ENCODE assay signal across 8 mouse cellular contexts in the genomic region with DNA sequence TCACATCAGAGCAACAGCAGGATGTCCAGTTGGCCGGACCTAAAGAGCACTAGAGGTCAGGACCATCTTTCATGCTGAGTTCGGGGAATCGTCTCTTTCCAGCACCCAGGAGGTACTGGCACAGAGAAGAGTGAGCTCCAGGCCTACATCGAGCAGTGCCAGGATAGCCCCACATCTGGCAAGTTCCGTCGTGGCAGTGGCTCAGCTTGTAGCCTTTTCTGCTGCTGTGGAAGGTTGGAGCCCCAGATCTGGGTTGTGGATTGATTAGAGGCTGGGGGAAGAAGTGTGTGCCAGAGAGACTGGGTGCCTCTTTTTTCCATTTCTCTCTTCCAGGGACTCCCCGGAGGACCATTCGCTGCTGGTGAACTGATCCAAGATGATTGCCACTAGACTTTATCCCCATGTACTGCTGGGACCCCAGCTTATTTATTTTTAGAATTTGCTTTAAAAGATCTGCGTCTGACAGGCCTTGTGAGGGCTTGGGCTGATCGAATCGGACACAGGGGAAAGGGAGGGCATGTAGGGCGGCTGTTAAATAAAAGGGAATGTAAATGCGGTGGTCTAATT. TPM values are rescaled to one million over a fixed set of nuclear protein-coding genes. Genes with fewer than 3 reads are reported as not detected.
A peak's percentile ranks its signal among the peaks of the same experiment; 100 is the strongest.
DNase-seq lines count a peak whose midpoint lies in the region; ATAC-seq and TF ChIP-seq lines count a peak whose summit lies in the region.

No protein-coding gene starts in this region.

- H3K27ac ChIP-seq in gastrocnemius, adult 2 months = peak overlapping the region; percentile 87
- H3K27ac ChIP-seq in hindbrain, embryonic 13.5 days = peak overlapping the region; percentile 84
- no peak overlapping the region for H3K27ac ChIP-seq in macrophage

- intact Hi-C loops in gastrocnemius, adult 2 months (cut with DNase I) = loop anchor here (2.0 to 5.0 kb wide), 2 partner anchors 14 to 108 kb away; a partner anchor contains a TSS

- H3K79me2 ChIP-seq in macrophage (ENCODE audit: inconsistent target) = no peaks in the 10 kb centered on the region

- H3K27me3 ChIP-seq in hindbrain, embryonic 13.5 days = no peaks in the 10 kb centered on the region

- no peak for TF ChIP-seq POLR2A in brain, embryonic 14.5 days (IDR thresholded peaks at IDR 0.05; ENCODE audit: borderline replicate concordance, extremely low read depth, insufficient read depth, insufficient read length, poor library complexity, severe bottlenecking)

- WGBS in hindbrain, embryonic 13.5 days = 36% methylated on average over 13 of the region's 13 CpGs
- 48% methylated on average over 13 of the region's 13 CpGs for WGBS in macrophage (ENCODE audit: missing documents)

- H3K36me3 ChIP-seq in hindbrain, embryonic 13.5 days = peaks cover 41% of the 10 kb centered on the region
- peaks cover 41% of the 10 kb centered on the region for H3K36me3 ChIP-seq in macrophage (ENCODE audit: inconsistent target)

- no peaks in the 10 kb centered on the region for H3K9me3 ChIP-seq in hindbrain, embryonic 13.5 days

- H3K9ac ChIP-seq in hindbrain, embryonic 13.5 days = peak overlapping the region; percentile 74

- DNase-seq in gastrocnemius, adult 2 months = no peak
- no peak for DNase-seq in gastrocnemius, postnatal 10 days
- DNase-seq in brain, embryonic 14.5 days (ENCODE audit: low read depth) = peak; percentile 5
- no peak for DNase-seq in embryo, embryonic 11 days
- no peak for DNase-seq in frontal cortex, postnatal 10 days (ENCODE audit: low spot score in 2 of 2)

- H3K4me1 ChIP-seq in hindbrain, embryonic 13.5 days (replicated peaks) = peaks cover 19% of the 10 kb centered on the region

- no peak for ATAC-seq in hindbrain, embryonic 13.5 days (ENCODE audit: low FRiP score)
- no peak for ATAC-seq in monocyte, adult 5-6 weeks (replicated peaks; ENCODE audit: insufficient number of reproducible peaks, low FRiP score, low TSS enrichment, poor library complexity, severe bottlenecking)

- no peak for TF ChIP-seq CTCF in gastrocnemius, adult 2 months (IDR thresholded peaks at IDR 0.05)
- TF ChIP-seq CTCF in brain, embryonic 14.5 days (IDR thresholded peaks at IDR 0.05; ENCODE audit: borderline replicate concordance, extremely low read depth, insufficient read depth, insufficient read length) = no peak

- H3K4me3 ChIP-seq in gastrocnemius, adult 2 months = peak overlapping the region; percentile 83
- H3K4me3 ChIP-seq in hindbrain, embryonic 13.5 days = peak overlapping the region; percentile 56
- peak overlapping the region; percentile 89 for H3K4me3 ChIP-seq in macrophage (ENCODE audit: inconsistent target)

- H3K4me2 ChIP-seq in hindbrain, embryonic 13.5 days = peak overlapping the region; percentile 86

RNA-seq across cellular contexts. Expression of a gene that starts 0.4 kb away (rescaled TPM):
- 1 to 10 TPM; 8.7 to 9.3 TPM for total RNA-seq in gastrocnemius, adult 2 months (2021)
- total RNA-seq in gastrocnemius, postnatal 10 days (2021) = 10 to 100 TPM; 13.6 to 15.4 TPM
- 46.2 and 54.9 TPM in 2 replicates for polyA plus RNA-seq in brain, embryonic 14.5 days (2012; rRNA removed)
- 34.8 and 37.3 TPM in 2 replicates for polyA plus RNA-seq in hindbrain, embryonic 13.5 days (2015; fragmentation: Nextera tagmentation; extraction: Ambion mirVana)
- total RNA-seq in macrophage (2018; cell fraction: chromatin; rRNA removed) = 100 to 1,000 TPM in 17 of 26 experiments, 10 to 100 TPM in 9; 36.2 to 187 (median 120) TPM
- 10 to 100 TPM in 19 of 26 experiments, 1 to 10 TPM in 7; 7.1 to 20.0 (median 11.5) TPM for total RNA-seq in macrophage (2018; cell fraction: cytosol; rRNA removed)
- 10 to 100 TPM; 20.4 to 94.1 (median 54.3) TPM for total RNA-seq in macrophage (2018; cell fraction: nucleus; rRNA removed)
- 10.2 to 19.0 TPM (median 11.7 TPM) in 3 replicates for polyA plus RNA-seq in macrophage (2018)
- total RNA-seq in monocyte, adult 5-6 weeks (2017) = 30.8 to 45.4 TPM (median 31.3 TPM) in 3 replicates

RNA-seq across cellular contexts. Expression of a gene that starts 14.5 kb away (rescaled TPM):
- total RNA-seq in gastrocnemius, adult 2 months (2021) = 10 to 100 TPM; 23.5 to 24.9 TPM
- 10 to 100 TPM; 19.0 to 23.9 TPM for total RNA-seq in gastrocnemius, postnatal 10 days (2021)
- polyA plus RNA-seq in brain, embryonic 14.5 days (2012; rRNA removed) = 230 and 313 TPM in 2 replicates
- 90.1 and 92.0 TPM in 2 replicates for polyA plus RNA-seq in hindbrain, embryonic 13.5 days (2015; fragmentation: Nextera tagmentation; extraction: Ambion mirVana)
- total RNA-seq in macrophage (2018; cell fraction: chromatin; rRNA removed) = 100 to 1,000 TPM in 25 of 26 experiments, 10 to 100 TPM in 1; 92.0 to 456 (median 213) TPM
- 10 to 100 TPM; 46.9 to 82.0 (median 62.0) TPM for total RNA-seq in macrophage (2018; cell fraction: cytosol; rRNA removed)
- total RNA-seq in macrophage (2018; cell fraction: nucleus; rRNA removed) = 100 to 1,000 TPM in 25 of 26 experiments, 10 to 100 TPM in 1; 85.7 to 533 (median 182) TPM
- polyA plus RNA-seq in macrophage (2018) = 50.2 to 92.5 TPM (median 73.4 TPM) in 3 replicates
- total RNA-seq in monocyte, adult 5-6 weeks (2017) = 46.3 to 51.3 TPM (median 48.3 TPM) in 3 replicates

RNA-seq across cellular contexts. Expression of a gene that starts 21.8 kb away (rescaled TPM):
- total RNA-seq in gastrocnemius, adult 2 months (2021) = 10 to 100 TPM; 30.8 to 39.3 TPM
- total RNA-seq in gastrocnemius, postnatal 10 days (2021) = 10 to 100 TPM; 16.0 to 18.7 TPM
- polyA plus RNA-seq in brain, embryonic 14.5 days (2012; rRNA removed) = 154 and 176 TPM in 2 replicates
- 77.4 and 79.9 TPM in 2 replicates for polyA plus RNA-seq in hindbrain, embryonic 13.5 days (2015; fragmentation: Nextera tagmentation; extraction: Ambion mirVana)
- 1 to 10 TPM in 22 of 26 experiments, under 1 TPM in 4; 0.62 to 9.7 (median 3.1) TPM for total RNA-seq in macrophage (2018; cell fraction: chromatin; rRNA removed)
- total RNA-seq in macrophage (2018; cell fraction: cytosol; rRNA removed) = 10 to 100 TPM in 10 of 26 experiments, 1 to 10 TPM in 16; 6.0 to 17.2 (median 9.6) TPM
- 10 to 100 TPM in 2 of 26 experiments, 1 to 10 TPM in 24; 1.7 to 15.2 (median 4.7) TPM for total RNA-seq in macrophage (2018; cell fraction: nucleus; rRNA removed)
- 7.9 to 23.2 TPM (median 13.3 TPM) in 3 replicates for polyA plus RNA-seq in macrophage (2018)
- total RNA-seq in monocyte, adult 5-6 weeks (2017) = 1.6 to 2.7 TPM (median 2.0 TPM) in 3 replicates

RNA-seq across cellular contexts. Expression of a gene that starts 44.1 kb away (rescaled TPM):
- not detected for total RNA-seq in gastrocnemius, adult 2 months (2021)
- total RNA-seq in gastrocnemius, postnatal 10 days (2021) = under 1 TPM in 1 of 2 experiments, not detected in 1; 0.14 TPM
- 0.37 and 0.49 TPM in 2 replicates for polyA plus RNA-seq in brain, embryonic 14.5 days (2012; rRNA removed)
- 0.30 and 0.54 TPM in 2 replicates for polyA plus RNA-seq in hindbrain, embryonic 13.5 days (2015; fragmentation: Nextera tagmentation; extraction: Ambion mirVana)
- not detected for total RNA-seq in macrophage (2018; cell fraction: chromatin; rRNA removed)
- not detected for total RNA-seq in macrophage (2018; cell fraction: cytosol; rRNA removed)
- not detected for total RNA-seq in macrophage (2018; cell fraction: nucleus; rRNA removed)
- not detected in 3 replicates for polyA plus RNA-seq in macrophage (2018)
- total RNA-seq in monocyte, adult 5-6 weeks (2017) = 0.29 TPM in 1 of 3 replicates, not detected in the others

RNA-seq across cellular contexts. Expression of a gene that starts 47.3 kb away (rescaled TPM):
- total RNA-seq in gastrocnemius, adult 2 months (2021) = 1 to 10 TPM; 2.3 to 2.6 TPM
- 1 to 10 TPM; 3.0 to 3.6 TPM for total RNA-seq in gastrocnemius, postnatal 10 days (2021)
- polyA plus RNA-seq in brain, embryonic 14.5 days (2012; rRNA removed) = 4.3 and 4.9 TPM in 2 replicates
- polyA plus RNA-seq in hindbrain, embryonic 13.5 days (2015; fragmentation: Nextera tagmentation; extraction: Ambion mirVana) = 4.2 and 5.3 TPM in 2 replicates
- 1 to 10 TPM in 13 of 26 experiments, under 1 TPM in 10, not detected in 3; 0.43 to 3.8 (median 1.7) TPM for total RNA-seq in macrophage (2018; cell fraction: chromatin; rRNA removed)
- 1 to 10 TPM in 4 of 26 experiments, under 1 TPM in 22; 0.36 to 1.2 (median 0.68) TPM for total RNA-seq in macrophage (2018; cell fraction: cytosol; rRNA removed)
- 1 to 10 TPM in 15 of 26 experiments, under 1 TPM in 11; 0.29 to 5.2 (median 1.4) TPM for total RNA-seq in macrophage (2018; cell fraction: nucleus; rRNA removed)
- polyA plus RNA-seq in macrophage (2018) = 1.0 to 2.3 TPM (median 1.1 TPM) in 3 replicates
- 1.7 to 2.1 TPM in 2 of 3 replicates, not detected in the other for total RNA-seq in monocyte, adult 5-6 weeks (2017)
